In genomic region chr15:87261497-87261896, GRCm38 (mm10) we compare ENCODE assay signal across 21 mouse cellular contexts.
DNase-seq lines count a peak whose midpoint lies in the region; ATAC-seq and TF ChIP-seq lines count a peak whose summit lies in the region.
"Had no signal": no experiment of that assay in that cellular context is flagged by ENCODE, and none has a peak within 500 bp of the region (broad histone marks: within the 10 kb centered on the region; RNA-seq: fewer than 3 reads in every experiment).

No protein-coding gene starts in this region.

- no peaks in the 10 kb centered on the region for H3K4me1 ChIP-seq in intestine, embryonic 15.5 days (replicated peaks)
- no peaks in the 10 kb centered on the region for H3K4me1 ChIP-seq in forebrain, embryonic 15.5 days
- H3K4me1 ChIP-seq: embryonic facial prominence, embryonic 15.5 days; heart, embryonic 12.5 days; liver, embryonic 13.5 days; midbrain, embryonic 12.5 days had no signal

- H3K4me2 ChIP-seq in intestine, embryonic 15.5 days (replicated peaks), result no peak overlapping the region
- H3K4me2 ChIP-seq in forebrain, embryonic 15.5 days (replicated peaks), result no peak overlapping the region
- H3K4me2 ChIP-seq: embryonic facial prominence, embryonic 15.5 days; heart, embryonic 12.5 days; liver, embryonic 13.5 days; midbrain, embryonic 12.5 days had no signal

- no peak for TF ChIP-seq CTCF in gastrocnemius, adult 2 months (IDR thresholded peaks at IDR 0.05)

- no peak overlapping the region for H3K27ac ChIP-seq in gastrocnemius, adult 2 months
- no peak overlapping the region for H3K27ac ChIP-seq in intestine, embryonic 15.5 days
- H3K27ac ChIP-seq in forebrain, embryonic 15.5 days (replicated peaks), result no peak overlapping the region
- H3K27ac ChIP-seq: embryonic facial prominence, embryonic 15.5 days; hindbrain, embryonic 10.5 days; liver, embryonic 13.5 days; midbrain, embryonic 12.5 days had no signal

- H3K4me3 ChIP-seq in gastrocnemius, adult 2 months, result no peak overlapping the region
- no peak overlapping the region for H3K4me3 ChIP-seq in intestine, embryonic 15.5 days (replicated peaks)
- no peak overlapping the region for H3K4me3 ChIP-seq in forebrain, embryonic 15.5 days
- H3K4me3 ChIP-seq: embryonic facial prominence, embryonic 15.5 days; heart, embryonic 12.5 days; hindbrain, embryonic 10.5 days; liver, embryonic 13.5 days; midbrain, embryonic 12.5 days had no signal

- intact Hi-C loops in gastrocnemius, adult 2 months (cut with DNase I), result no loop called here
- intact Hi-C loops in gastrocnemius, postnatal 36 days (cut with DNase I), result no loop called here

- no peaks in the 10 kb centered on the region for H3K36me3 ChIP-seq in intestine, embryonic 15.5 days
- H3K36me3 ChIP-seq in forebrain, embryonic 15.5 days, result no peaks in the 10 kb centered on the region
- H3K36me3 ChIP-seq: embryonic facial prominence, embryonic 15.5 days; heart, embryonic 12.5 days; hindbrain, embryonic 10.5 days; liver, embryonic 13.5 days; midbrain, embryonic 12.5 days had no signal

- DNase-seq in gastrocnemius, adult 2 months, result peak; percentile 46
- DNase-seq in gastrocnemius, postnatal 36 days, result no peak
- peak; percentile 31 for DNase-seq in cerebellum, adult 11 months
- DNase-seq in cerebellum, adult 9-10 months, result peak; percentile 55
- peak; percentile 22 for DNase-seq in gastrocnemius, postnatal 25 days
- DNase-seq: adrenal gland, postnatal 25 days; heart, adult 18-20 months; heart, postnatal 10 days; kidney, postnatal 36 days; liver, embryonic 13.5 days; lung, adult 2 months; lung, postnatal 14 days had no signal

- no peaks in the 10 kb centered on the region for H3K27me3 ChIP-seq in intestine, embryonic 15.5 days (replicated peaks)
- H3K27me3 ChIP-seq in forebrain, embryonic 15.5 days, result no peaks in the 10 kb centered on the region
- H3K27me3 ChIP-seq: embryonic facial prominence, embryonic 15.5 days; heart, embryonic 12.5 days; liver, embryonic 13.5 days; midbrain, embryonic 12.5 days had no signal

- no peaks in the 10 kb centered on the region for H3K9me3 ChIP-seq in intestine, embryonic 15.5 days
- no peaks in the 10 kb centered on the region for H3K9me3 ChIP-seq in forebrain, embryonic 15.5 days
- H3K9me3 ChIP-seq: embryonic facial prominence, embryonic 15.5 days; heart, embryonic 12.5 days; hindbrain, embryonic 10.5 days; midbrain, embryonic 12.5 days had no signal

- ATAC-seq in intestine, embryonic 15.5 days, result no peak
- no peak for ATAC-seq in forebrain, embryonic 15.5 days (replicated peaks)
- ATAC-seq: forebrain, embryonic 16.5 days; hindbrain, embryonic 16.5 days; intestine, embryonic 16.5 days had no signal

- 87% methylated on average over 6 of the region's 6 CpGs for WGBS in intestine, embryonic 15.5 days
- 94% methylated on average over 6 of the region's 6 CpGs for WGBS in forebrain, embryonic 15.5 days

- no peak overlapping the region for H3K9ac ChIP-seq in intestine, embryonic 15.5 days
- no peak overlapping the region for H3K9ac ChIP-seq in forebrain, embryonic 15.5 days (replicated peaks)
- H3K9ac ChIP-seq: embryonic facial prominence, embryonic 15.5 days; heart, embryonic 12.5 days; liver, embryonic 13.5 days; midbrain, embryonic 12.5 days had no signal

Comparison
In these comparisons a context has a peak if more than half of its experiments do, and no peak if none do; other contexts are left out.
1. DNase-seq: peak in gastrocnemius, adult 2 months (single experiment), cerebellum, adult 11 months (single experiment), cerebellum, adult 9-10 months (single experiment) and gastrocnemius, postnatal 25 days (single experiment); none in gastrocnemius, postnatal 36 days (0 of 2).